Mouse (Mus musculus) limb, embryonic 14.5 days (tissue): ENCODE measurements at regions not wholly inside any gene's neighbourhood (a gene's known extent, or its start where the extent isn't known, plus 50 kb on each side); places are given as distances from the start of the nearest gene placed in this dataset.
A peak's percentile ranks its signal among the peaks of the same experiment; 100 is the strongest.

Experiments
- ATAC-seq: fragments of 200-750 bp; cut with Nextera tagmentation; 2 replicates; pipeline ENCODE4 v1.8.0; 2017; ENCODE audit warnings: low read depth, moderate number of reproducible peaks, moderate TSS enrichment; ENCODE audit not compliant: low FRiP score
- DNase-seq: peaks from one replicate; pipeline ENCODE4 v3.0.0-alpha.2; 2015; ENCODE audit warnings: low spot score
- H3K27ac ChIP-seq: fragments of 300-500 bp; sonication (generic); replicated peaks from 2 replicates; pipeline ENCODE4 v1.5.1; 2014; ENCODE audit warnings: low read depth, mild to moderate bottlenecking, low read length, moderate library complexity, mixed read lengths
- H3K27me3 ChIP-seq: fragments of 300-500 bp; sonication (generic); 2 replicates; pipeline ENCODE4 v1.6.1; 2014; ENCODE audit warnings: low read length, mixed read lengths; ENCODE audit not compliant: control insufficient read depth, insufficient read depth
- H3K36me3 ChIP-seq: fragments of 300-500 bp; sonication (generic); 2 replicates; pipeline ENCODE4 v1.6.1; 2014; ENCODE audit warnings: mild to moderate bottlenecking, low read length, moderate library complexity, mixed read lengths; ENCODE audit not compliant: control insufficient read depth, insufficient read depth
- H3K4me1 ChIP-seq: fragments of 300-500 bp; sonication (generic); 2 replicates; pipeline ENCODE4 v1.6.1; 2014; ENCODE audit warnings: antibody characterized with exemption, low read length, mixed read lengths; ENCODE audit not compliant: control insufficient read depth, insufficient read depth
- H3K4me2 ChIP-seq: fragments of 300-500 bp; sonication (generic); replicated peaks from 2 replicates; pipeline ENCODE4 v1.6.1; 2014; ENCODE audit warnings: low read depth, mild to moderate bottlenecking, low read length, moderate library complexity; ENCODE audit not compliant: severe bottlenecking
- H3K4me3 ChIP-seq: fragments of 300-500 bp; sonication (generic); replicated peaks from 2 replicates; pipeline ENCODE4 v1.5.1; 2014; ENCODE audit warnings: low read length
- H3K9ac ChIP-seq: fragments of 300-500 bp; sonication (generic); 2 replicates; pipeline ENCODE4 v1.6.1; 2014; ENCODE audit warnings: mild to moderate bottlenecking, low read depth, low read length, moderate library complexity; ENCODE audit not compliant: severe bottlenecking
- H3K9me3 ChIP-seq: fragments of 300-500 bp; sonication (generic); 2 replicates; pipeline ENCODE4 v1.6.1; 2016; ENCODE audit warnings: low read length; ENCODE audit not compliant: control insufficient read depth
- POLR2A ChIP-seq: fragments of 200-500 bp; IDR thresholded peaks from 2 replicates; pipeline ENCODE4 v1.8.0; 2012; ENCODE audit warnings: inconsistent platforms, mild to moderate bottlenecking, moderate library complexity, borderline replicate concordance; ENCODE audit not compliant: insufficient read depth, insufficient read length; ENCODE audit errors: extremely low read depth
- WGBS: fragments of 180-500 bp; shearing (Covaris S2); extraction: QIAGEN DNeasy Blood & Tissue Kit; methylation state at CpG from one replicate; pipeline ENCODE4 v1.1.7; 2014; 5-methylcytosine and 5-hydroxymethylcytosine counted together

GRCm38 (mm10) chr15:56119287-56120065 is 1357.9 kb downstream of the Slc22a22 start:
- H3K4me2 ChIP-seq, result no peak overlapping the region
- H3K27me3 ChIP-seq, result no peaks in the 10 kb centered on the region
- no peaks in the 10 kb centered on the region for H3K36me3 ChIP-seq
- H3K4me1 ChIP-seq, result no peaks in the 10 kb centered on the region
- H3K4me3 ChIP-seq, result no peak overlapping the region
- no peak for TF ChIP-seq POLR2A
- H3K9me3 ChIP-seq, result no peaks in the 10 kb centered on the region
- H3K9ac ChIP-seq, result no peak overlapping the region
- ATAC-seq (no peak), DNase-seq (no peak)
- no peak overlapping the region for H3K27ac ChIP-seq

GRCm38 (mm10) chr15:56108313-56108712 is 1369.1 kb downstream of the Slc22a22 start:
- DNase-seq, result no peak

GRCm38 (mm10) chr15:56107719-56108118 is 1369.7 kb downstream of the Slc22a22 start:
- H3K4me3 ChIP-seq, result no peak overlapping the region
- no peak overlapping the region for H3K9ac ChIP-seq
- no peak overlapping the region for H3K27ac ChIP-seq
- H3K4me2 ChIP-seq, result no peak overlapping the region
- no peaks in the 10 kb centered on the region for H3K4me1 ChIP-seq
- no peak for DNase-seq
- no peaks in the 10 kb centered on the region for H3K9me3 ChIP-seq
- H3K27me3 ChIP-seq, result no peaks in the 10 kb centered on the region
- ATAC-seq, result no peak
- no peaks in the 10 kb centered on the region for H3K36me3 ChIP-seq
- no peak for TF ChIP-seq POLR2A
- WGBS, result 68% methylated on average over 4 of the region's 4 CpGs

More at GRCm38 (mm10) chr15:56108313-56108712, 1369.1 kb downstream of the Slc22a22 start:
- no peak for TF ChIP-seq POLR2A
- H3K4me3 ChIP-seq, result no peak overlapping the region
- H3K36me3 ChIP-seq, result no peaks in the 10 kb centered on the region
- 60% methylated on average over 2 of the region's 2 CpGs for WGBS
- ATAC-seq, result no peak
- no peak overlapping the region for H3K4me2 ChIP-seq
- H3K27me3 ChIP-seq, result no peaks in the 10 kb centered on the region
- no peak overlapping the region for H3K27ac ChIP-seq
- H3K9me3 ChIP-seq, result no peaks in the 10 kb centered on the region
- H3K4me1 ChIP-seq, result no peaks in the 10 kb centered on the region
- H3K9ac ChIP-seq, result no peak overlapping the region

GRCm38 (mm10) chr15:56100133-56100735 is 1377.2 kb downstream of the Slc22a22 start:
- no peaks in the 10 kb centered on the region for H3K27me3 ChIP-seq
- H3K9me3 ChIP-seq, result no peaks in the 10 kb centered on the region
- WGBS, result 84% methylated on average over 3 of the region's 3 CpGs
- no peak for TF ChIP-seq POLR2A
- H3K4me1 ChIP-seq, result no peaks in the 10 kb centered on the region
- ATAC-seq (no peak), DNase-seq (no peak)
- no peak overlapping the region for H3K27ac ChIP-seq
- H3K4me2 ChIP-seq, result no peak overlapping the region
- no peak overlapping the region for H3K4me3 ChIP-seq
- no peak overlapping the region for H3K9ac ChIP-seq
- H3K36me3 ChIP-seq, result no peaks in the 10 kb centered on the region

- Histone ChIP-seq H3K4me1 (peaks cover 13% of the 10 kb centered on the region), H3K36me3 (no peaks in the 10 kb centered on the region), H3K4me3 (0 out of 2 replicates have a peak overlapping the region, but pooled peaks have one; percentile 1), H3K9me3 (no peaks in the 10 kb centered on the region), H3K27ac (0 out of 2 replicates have a peak overlapping the region, but pooled peaks have one; percentile 20), H3K4me2 (peak overlapping the region; percentile 31; the same call in 1 of the 2 replicates), H3K9ac (peak overlapping the region; percentile 29; the same call in 1 of the 2 replicates), H3K27me3 (no peaks in the 10 kb centered on the region)
- peak; percentile 80 for ATAC-seq
- DNase-seq, result peak; percentile 87
- no peak for TF ChIP-seq POLR2A
- 31% methylated on average over 11 of the region's 11 CpGs for WGBS
These were observed 1399.4 kb downstream of the Slc22a22 start for GRCm38 (mm10) chr15:56077838-56078567.
